Comparison of ENCODE assay signal across 8 mouse cellular contexts in genomic region chr10:81135831-81136705, GRCm38 (mm10). TPM values are rescaled to one million over a fixed set of nuclear protein-coding genes. Genes with fewer than 3 reads are reported as not detected.
A peak's percentile ranks its signal among the peaks of the same experiment; 100 is the strongest.
DNase-seq lines count a peak whose midpoint lies in the region; ATAC-seq and TF ChIP-seq lines count a peak whose summit lies in the region.

No protein-coding gene starts in this region.

- peak overlapping the region; percentile 99 for H3K27ac ChIP-seq in bone marrow, adult 2 months (ENCODE audit: control insufficient read depth, insufficient read depth, low read depth, low read length, poor library complexity)
- peak overlapping the region; percentile 95 for H3K27ac ChIP-seq in embryonic fibroblast, embryonic 13.5 days (ENCODE audit: insufficient read depth, low read length)
- H3K27ac ChIP-seq in heart, embryonic 10.5 days: peak overlapping the region; percentile 98
- H3K27ac ChIP-seq in kidney, embryonic 15.5 days: peak overlapping the region; percentile 99
- peak overlapping the region; percentile 80 for H3K27ac ChIP-seq in liver, embryonic 14.5 days

- peaks cover 9% of the 10 kb centered on the region for H3K4me1 ChIP-seq in bone marrow, adult 2 months (ENCODE audit: control insufficient read depth, insufficient read depth, low read length)
- H3K4me1 ChIP-seq in embryonic fibroblast, embryonic 13.5 days (ENCODE audit: control insufficient read depth, insufficient read depth, low read length): peaks cover 2% of the 10 kb centered on the region; the same call in 1 of the 2 replicates
- H3K4me1 ChIP-seq in heart, embryonic 10.5 days: peaks cover 60% of the 10 kb centered on the region
- peaks cover 53% of the 10 kb centered on the region for H3K4me1 ChIP-seq in kidney, embryonic 15.5 days
- peaks cover 32 to 37% of the 10 kb centered on the region in 2 experiments for H3K4me1 ChIP-seq in liver, embryonic 14.5 days (replicated peaks; ENCODE audit: control insufficient read depth in 2 of 2, insufficient read depth in 2 of 2, low read length in 1 of 2)

- peak; percentile 87 for TF ChIP-seq POLR2A in bone marrow, adult 2 months (IDR thresholded peaks at IDR 0.05; ENCODE audit: borderline replicate concordance, control insufficient read depth, low read depth, low read length)
- peak; percentile 64 for TF ChIP-seq POLR2A in embryonic fibroblast, embryonic 13.5 days (IDR thresholded peaks at IDR 0.05; ENCODE audit: low read depth, low read length)

- TF ChIP-seq EP300 in liver, embryonic 14.5 days (IDR thresholded peaks at IDR 0.05; ENCODE audit: low read depth): peak; percentile 61; the same call in 1 of the 2 replicates

- peak; percentile 4; the same call in 1 of the 2 replicates for ATAC-seq in kidney, embryonic 15.5 days (replicated peaks; ENCODE audit: low FRiP score)
- peak; percentile 72 for ATAC-seq in liver, embryonic 14.5 days (ENCODE audit: insufficient read depth)

- peak overlapping the region; percentile 90 for H3K4me2 ChIP-seq in kidney, embryonic 15.5 days
- H3K4me2 ChIP-seq in liver, embryonic 14.5 days (ENCODE audit: low read depth): peak overlapping the region; percentile 93

- under 1% methylated on average over 84 of the region's 86 CpGs for WGBS in bone marrow, adult 2 months
- under 1% methylated on average over 78 of the region's 86 CpGs for WGBS in heart, embryonic 10.5 days
- WGBS in kidney, embryonic 15.5 days: under 1% methylated on average over 83 of the region's 86 CpGs
- WGBS in liver, embryonic 14.5 days (ENCODE audit: insufficient replicate concordance): under 1% methylated on average over 86 of the region's 86 CpGs

- DNase-seq in 416B (ENCODE audit: low read depth): peak; percentile 86
- peak; percentile 95 for DNase-seq in heart, embryonic 10.5 days (ENCODE audit: low spot score)
- peak; percentile 75 to 82 (median 78) for DNase-seq in liver, embryonic 14.5 days (ENCODE audit: low read depth in 3 of 3, low spot score in 3 of 3)
- peak; percentile 73 for DNase-seq in neural tube, embryonic 10.5 days (ENCODE audit: extremely low spot score, low spot score)
- peak; percentile 78 for DNase-seq in splenic B cell, adult 2 months (ENCODE audit: low read depth, low spot score)

- peak overlapping the region; percentile 97 for H3K9ac ChIP-seq in kidney, embryonic 15.5 days
- peak overlapping the region; percentile 99 for H3K9ac ChIP-seq in liver, embryonic 14.5 days (replicated peaks)

- no peaks in the 10 kb centered on the region for H3K9me3 ChIP-seq in heart, embryonic 10.5 days
- H3K9me3 ChIP-seq in kidney, embryonic 15.5 days (replicated peaks): no peaks in the 10 kb centered on the region
- H3K9me3 ChIP-seq in liver, embryonic 14.5 days (ENCODE audit: control insufficient read depth, low read length): no peaks in the 10 kb centered on the region

- H3K36me3 ChIP-seq in heart, embryonic 10.5 days: 0 out of 2 replicates have a peak, but pooled peaks cover 4% of the 10 kb centered on the region
- no peaks in the 10 kb centered on the region for H3K36me3 ChIP-seq in kidney, embryonic 15.5 days
- no peaks in the 10 kb centered on the region; the same call in 1 of the 2 replicates for H3K36me3 ChIP-seq in liver, embryonic 14.5 days (replicated peaks; ENCODE audit: control insufficient read depth, insufficient read depth, low read depth)
- no peaks in the 10 kb centered on the region for H3K36me3 ChIP-seq in splenic B cell, adult 2 months (ENCODE audit: control insufficient read depth, insufficient read depth, low read length, poor library complexity, severe bottlenecking)

- H3K27me3 ChIP-seq in heart, embryonic 10.5 days (ENCODE audit: insufficient read depth, poor library complexity, severe bottlenecking): peaks cover 29% of the 10 kb centered on the region
- peaks cover 15% of the 10 kb centered on the region for H3K27me3 ChIP-seq in kidney, embryonic 15.5 days
- H3K27me3 ChIP-seq in liver, embryonic 14.5 days (ENCODE audit: control insufficient read depth, insufficient read depth, low read length): no peaks in the 10 kb centered on the region
- no peaks in the 10 kb centered on the region for H3K27me3 ChIP-seq in splenic B cell, adult 2 months (ENCODE audit: control insufficient read depth, insufficient read depth, low read length, poor library complexity, severe bottlenecking)

- TF ChIP-seq CTCF in bone marrow, adult 2 months (IDR thresholded peaks at IDR 0.05; ENCODE audit: control insufficient read depth, insufficient read depth, low read length): no peak; the same call in 1 of the 2 replicates
- TF ChIP-seq CTCF in embryonic fibroblast, embryonic 13.5 days (IDR thresholded peaks at IDR 0.05; ENCODE audit: borderline replicate concordance, insufficient read depth, low read length): no peak
- TF ChIP-seq CTCF in liver, embryonic 14.5 days (IDR thresholded peaks at IDR 0.05; ENCODE audit: low read depth): peak; percentile 32

- H3K4me3 ChIP-seq in bone marrow, adult 2 months (replicated peaks; ENCODE audit: control insufficient read depth, low read depth, low read length): peak overlapping the region; percentile 83
- H3K4me3 ChIP-seq in embryonic fibroblast, embryonic 13.5 days (ENCODE audit: insufficient read depth, low read length): peak overlapping the region; percentile 96
- peak overlapping the region; percentile 93 for H3K4me3 ChIP-seq in heart, embryonic 10.5 days
- H3K4me3 ChIP-seq in kidney, embryonic 15.5 days (replicated peaks): peak overlapping the region; percentile 81
- H3K4me3 ChIP-seq in liver, embryonic 14.5 days (ENCODE audit: insufficient read depth in 1 of 2, low read depth in 2 of 2, low read length in 2 of 2): peak overlapping the region; percentile 80

RNA-seq across cellular contexts. Expression of gene Zbtb7a, which starts 1.0 kb away (rescaled TPM):
- polyA plus RNA-seq in bone marrow, adult 2 months (2011; ENCODE audit: insufficient read depth, insufficient read length, low replicate concordance, missing spikeins): 28.2 and 31.0 TPM in 2 replicates
- polyA plus RNA-seq in embryonic fibroblast, embryonic 13.5 days (2011; ENCODE audit: insufficient read length, low read depth, missing spikeins): 16.9 and 23.5 TPM in 2 replicates
- 17.6 and 18.6 TPM in 2 replicates for polyA plus RNA-seq in heart, embryonic 10.5 days (2016; fragmentation: Nextera tagmentation; extraction: Ambion mirVana)
- 25.6 and 26.6 TPM in 2 replicates for polyA plus RNA-seq in kidney, embryonic 15.5 days (2015; fragmentation: Nextera tagmentation; extraction: Ambion mirVana)
- 15.2 and 16.3 TPM in 2 replicates for polyA plus RNA-seq in liver, embryonic 14.5 days (2012; rRNA removed)
- polyA plus RNA-seq in liver, embryonic 14.5 days (2014; fragmentation: Nextera tagmentation; extraction: Ambion mirVana): 25.1 and 30.8 TPM in 2 replicates

RNA-seq across cellular contexts. Expression of gene Map2k2, which starts 30.4 kb away (rescaled TPM):
- 57.6 and 108 TPM in 2 replicates for polyA plus RNA-seq in bone marrow, adult 2 months (2011; ENCODE audit: insufficient read depth, insufficient read length, low replicate concordance, missing spikeins)
- polyA plus RNA-seq in embryonic fibroblast, embryonic 13.5 days (2011; ENCODE audit: insufficient read length, low read depth, missing spikeins): 61.3 and 69.6 TPM in 2 replicates
- polyA plus RNA-seq in heart, embryonic 10.5 days (2016; fragmentation: Nextera tagmentation; extraction: Ambion mirVana): 173 and 196 TPM in 2 replicates
- polyA plus RNA-seq in kidney, embryonic 15.5 days (2015; fragmentation: Nextera tagmentation; extraction: Ambion mirVana): 182 and 202 TPM in 2 replicates
- 56.0 and 60.3 TPM in 2 replicates for polyA plus RNA-seq in liver, embryonic 14.5 days (2012; rRNA removed)
- polyA plus RNA-seq in liver, embryonic 14.5 days (2014; fragmentation: Nextera tagmentation; extraction: Ambion mirVana): 90.0 and 98.9 TPM in 2 replicates

RNA-seq across cellular contexts. Expression of gene Pias4, which starts 31.7 kb away (rescaled TPM):
- 11.1 and 29.0 TPM in 2 replicates for polyA plus RNA-seq in bone marrow, adult 2 months (2011; ENCODE audit: insufficient read depth, insufficient read length, low replicate concordance, missing spikeins)
- polyA plus RNA-seq in embryonic fibroblast, embryonic 13.5 days (2011; ENCODE audit: insufficient read length, low read depth, missing spikeins): 25.6 and 27.9 TPM in 2 replicates
- polyA plus RNA-seq in heart, embryonic 10.5 days (2016; fragmentation: Nextera tagmentation; extraction: Ambion mirVana): 53.5 and 62.2 TPM in 2 replicates
- 48.6 and 51.2 TPM in 2 replicates for polyA plus RNA-seq in kidney, embryonic 15.5 days (2015; fragmentation: Nextera tagmentation; extraction: Ambion mirVana)
- 11.2 and 13.2 TPM in 2 replicates for polyA plus RNA-seq in liver, embryonic 14.5 days (2012; rRNA removed)
- polyA plus RNA-seq in liver, embryonic 14.5 days (2014; fragmentation: Nextera tagmentation; extraction: Ambion mirVana): 14.9 and 19.0 TPM in 2 replicates

RNA-seq across cellular contexts. Expression of gene Creb3l3, which starts 37.4 kb away (rescaled TPM):
- 0.87 TPM in 1 of 2 replicates, not detected in the other for polyA plus RNA-seq in bone marrow, adult 2 months (2011; ENCODE audit: insufficient read depth, insufficient read length, low replicate concordance, missing spikeins)
- polyA plus RNA-seq in embryonic fibroblast, embryonic 13.5 days (2011; ENCODE audit: insufficient read length, low read depth, missing spikeins): 0.23 TPM in 1 of 2 replicates, not detected in the other
- 0.43 and 2.4 TPM in 2 replicates for polyA plus RNA-seq in heart, embryonic 10.5 days (2016; fragmentation: Nextera tagmentation; extraction: Ambion mirVana)
- polyA plus RNA-seq in kidney, embryonic 15.5 days (2015; fragmentation: Nextera tagmentation; extraction: Ambion mirVana): 0.64 and 0.77 TPM in 2 replicates
- 10.9 and 11.0 TPM in 2 replicates for polyA plus RNA-seq in liver, embryonic 14.5 days (2012; rRNA removed)
- polyA plus RNA-seq in liver, embryonic 14.5 days (2014; fragmentation: Nextera tagmentation; extraction: Ambion mirVana): 16.8 and 20.1 TPM in 2 replicates

RNA-seq across cellular contexts. Expression of gene Eef2, which starts 40.4 kb away (rescaled TPM):
- polyA plus RNA-seq in bone marrow, adult 2 months (2011; ENCODE audit: insufficient read depth, insufficient read length, low replicate concordance, missing spikeins): 347 and 468 TPM in 2 replicates
- polyA plus RNA-seq in embryonic fibroblast, embryonic 13.5 days (2011; ENCODE audit: insufficient read length, low read depth, missing spikeins): 1,643 and 1,827 TPM in 2 replicates
- polyA plus RNA-seq in heart, embryonic 10.5 days (2016; fragmentation: Nextera tagmentation; extraction: Ambion mirVana): 447 and 460 TPM in 2 replicates
- polyA plus RNA-seq in kidney, embryonic 15.5 days (2015; fragmentation: Nextera tagmentation; extraction: Ambion mirVana): 563 and 597 TPM in 2 replicates
- 476 and 570 TPM in 2 replicates for polyA plus RNA-seq in liver, embryonic 14.5 days (2012; rRNA removed)
- 233 and 270 TPM in 2 replicates for polyA plus RNA-seq in liver, embryonic 14.5 days (2014; fragmentation: Nextera tagmentation; extraction: Ambion mirVana)

Comparison
In these comparisons a context has a peak if more than half of its experiments do, and no peak if none do; other contexts are left out.
1. Peak in every context shown above with its lines: DNase-seq, ATAC-seq, H3K4me3 ChIP-seq and H3K27ac ChIP-seq.